Mouse (Mus musculus) forebrain, embryonic 14.5 days (tissue): ENCODE results near the gene Ap5b1. TPM values are rescaled to one million over a fixed set of nuclear protein-coding genes. Genes with fewer than 3 reads are reported as not detected.

Experiments
- ATAC-seq: fragments of 200-750 bp; cut with Nextera tagmentation; 2 replicates; pipeline ENCODE4 v1.8.0; 2017; ENCODE audit warnings: mild to moderate bottlenecking, moderate library complexity
- DNase-seq: peaks from one replicate; pipeline ENCODE4 v3.0.0-alpha.2; 2015; ENCODE audit warnings: low spot score
- H3K27ac ChIP-seq: fragments of 300-500 bp; sonication (generic); 2 replicates; pipeline ENCODE4 v1.5.1; 2014; ENCODE audit warnings: low read depth, mild to moderate bottlenecking, control low read depth, low read length, moderate library complexity
- H3K27me3 ChIP-seq: fragments of 300-500 bp; sonication (generic); replicated peaks from 2 replicates; pipeline ENCODE4 v1.6.1; 2014; ENCODE audit warnings: low read length, control low read depth, mixed read lengths; ENCODE audit not compliant: control insufficient read depth, insufficient read depth
- H3K36me3 ChIP-seq: fragments of 300-500 bp; sonication (generic); 2 replicates; pipeline ENCODE4 v1.6.1; 2014; ENCODE audit warnings: low read length, control low read depth; ENCODE audit not compliant: control insufficient read depth, insufficient read depth
- H3K4me1 ChIP-seq: fragments of 300-500 bp; sonication (generic); 2 replicates; pipeline ENCODE4 v1.6.1; 2014; ENCODE audit warnings: antibody characterized with exemption, low read length, control low read depth; ENCODE audit not compliant: control insufficient read depth, insufficient read depth
- H3K4me2 ChIP-seq: fragments of 300-500 bp; sonication (generic); 2 replicates; pipeline ENCODE4 v1.6.1; 2014; ENCODE audit warnings: mild to moderate bottlenecking, control low read depth, low read length
- H3K4me3 ChIP-seq: fragments of 300-500 bp; sonication (generic); 2 replicates; pipeline ENCODE4 v1.5.1; 2014; ENCODE audit warnings: low read depth, low read length, control low read depth
- H3K9ac ChIP-seq: fragments of 300-500 bp; sonication (generic); 2 replicates; pipeline ENCODE4 v1.6.1; 2014; ENCODE audit warnings: mild to moderate bottlenecking, low read length, control low read depth, moderate library complexity
- H3K9me3 ChIP-seq: fragments of 300-500 bp; sonication (generic); replicated peaks from 2 replicates; pipeline ENCODE4 v1.6.1; 2016; ENCODE audit warnings: low read length, control low read depth, mixed read lengths; ENCODE audit not compliant: control insufficient read depth
- WGBS: fragments of 180-500 bp; shearing (Covaris S2); extraction: QIAGEN DNeasy Blood & Tissue Kit; methylation state at CpG from one replicate; pipeline ENCODE4 v1.1.7; 2014; 5-methylcytosine and 5-hydroxymethylcytosine counted together
- polyA plus RNA-seq: library from polyadenylated mRNA; unstranded; fragments of >200 nt; fragmentation: Nextera tagmentation; extraction: Ambion mirVana; gene quantifications from 2 replicates; pipeline ENCODE4 v1.2.1, GENCODE M21; 2014

The Ap5b1 gene
- polyA plus RNA-seq, 1 experiment from 2014 or later, result 1.6 TPM

GRCm38 (mm10) chr19:5571831-5572230, 4.0 kb downstream of the Ap5b1 start:
- Histone ChIP-seq H3K9ac (no peak overlapping the region), H3K4me1 (peaks cover 4% of the 10 kb centered on the region; the same call in 1 of the 2 replicates), H3K27me3 (no peaks in the 10 kb centered on the region), H3K36me3 (no peaks in the 10 kb centered on the region), H3K9me3 (no peaks in the 10 kb centered on the region), H3K27ac (no peak overlapping the region), H3K4me3 (no peak overlapping the region), H3K4me2 (no peak overlapping the region)
- ATAC-seq, result no peak
- 84% methylated on average over 5 of the region's 5 CpGs for WGBS
- DNase-seq, result no peak

GRCm38 (mm10) chr19:5572331-5573125, 4.7 kb downstream of the Ap5b1 start:
- no peaks in the 10 kb centered on the region for H3K4me1 ChIP-seq
- H3K27me3 ChIP-seq, result no peaks in the 10 kb centered on the region
- H3K9ac ChIP-seq, result no peak overlapping the region
- no peak overlapping the region for H3K4me3 ChIP-seq
- no peak for ATAC-seq
- H3K9me3 ChIP-seq, result no peaks in the 10 kb centered on the region
- no peaks in the 10 kb centered on the region for H3K36me3 ChIP-seq
- H3K27ac ChIP-seq, result no peak overlapping the region
- DNase-seq, result no peak
- no peak overlapping the region for H3K4me2 ChIP-seq
- WGBS, result 88% methylated on average over 19 of the region's 19 CpGs

DNA sequence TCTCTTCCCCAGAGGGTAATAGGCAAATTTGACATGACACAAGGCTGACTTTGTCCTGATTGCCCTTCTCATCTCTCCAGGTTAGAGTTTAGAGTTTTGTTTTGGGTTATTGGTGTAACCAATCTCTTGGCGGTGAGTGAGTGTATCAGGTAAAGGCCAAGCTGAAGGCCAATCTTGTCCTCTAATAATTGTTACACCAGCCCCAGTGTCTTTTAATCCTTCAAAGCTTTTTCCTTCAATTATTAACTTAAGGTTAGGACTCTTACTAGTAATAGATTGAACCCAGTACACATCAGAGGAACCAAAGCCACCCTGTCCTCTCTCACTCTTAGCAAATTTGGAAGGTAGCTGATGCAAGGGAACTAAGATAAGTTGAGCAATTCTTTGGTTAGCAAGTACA, 7.5 kb downstream of the Ap5b1 start:
- ATAC-seq (no peak), DNase-seq (no peak)
- Histone ChIP-seq H3K27ac (no peak overlapping the region), H3K27me3 (no peaks in the 10 kb centered on the region), H3K4me1 (no peaks in the 10 kb centered on the region), H3K9me3 (no peaks in the 10 kb centered on the region), H3K4me2 (no peak overlapping the region), H3K4me3 (no peak overlapping the region), H3K9ac (no peak overlapping the region), H3K36me3 (no peaks in the 10 kb centered on the region)
- WGBS, result 100% methylated on average over 1 of the region's 1 CpGs

- Histone ChIP-seq H3K9ac (no peak overlapping the region), H3K4me2 (no peak overlapping the region), H3K9me3 (no peaks in the 10 kb centered on the region), H3K4me1 (no peaks in the 10 kb centered on the region), H3K27ac (no peak overlapping the region), H3K36me3 (no peaks in the 10 kb centered on the region), H3K27me3 (no peaks in the 10 kb centered on the region), H3K4me3 (no peak overlapping the region)
- 64% methylated on average over 4 of the region's 4 CpGs for WGBS
- DNase-seq (no peak), ATAC-seq (no peak)
Observed at GRCm38 (mm10) chr19:5579971-5580370, 12.1 kb downstream of the Ap5b1 start.

GRCm38 (mm10) chr19:5580776-5581175, 13.0 kb downstream of the Ap5b1 start:
- Histone ChIP-seq H3K4me2 (no peak overlapping the region), H3K27ac (no peak overlapping the region), H3K4me1 (no peaks in the 10 kb centered on the region), H3K4me3 (no peak overlapping the region), H3K9me3 (no peaks in the 10 kb centered on the region), H3K27me3 (no peaks in the 10 kb centered on the region), H3K36me3 (no peaks in the 10 kb centered on the region), H3K9ac (no peak overlapping the region)
- 85% methylated on average over 6 of the region's 6 CpGs for WGBS
- no peak for DNase-seq
- ATAC-seq, result no peak

DNA sequence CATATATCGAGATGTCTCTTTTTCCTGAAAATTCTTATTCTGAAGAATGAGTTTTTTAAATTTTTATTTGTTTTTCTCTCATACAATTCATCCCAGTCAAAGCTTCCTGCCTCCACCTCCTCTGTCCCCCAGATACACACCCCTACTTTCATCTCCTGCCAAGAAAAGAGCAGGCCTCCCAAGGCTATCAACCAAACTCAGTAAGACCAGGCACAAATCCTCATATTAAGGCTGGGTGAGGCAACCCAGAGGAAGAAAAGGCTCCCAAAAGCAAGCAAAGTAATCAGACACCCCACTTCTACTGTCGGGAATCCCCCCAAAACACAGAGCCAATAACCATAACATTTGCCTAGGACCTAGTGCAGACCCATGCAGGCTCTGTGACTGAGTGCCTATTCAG, 14.2 kb downstream of the Ap5b1 start:
- H3K9ac ChIP-seq, result no peak overlapping the region
- H3K36me3 ChIP-seq, result no peaks in the 10 kb centered on the region
- no peak overlapping the region for H3K4me2 ChIP-seq
- 85% methylated on average over 2 of the region's 2 CpGs for WGBS
- H3K27me3 ChIP-seq, result no peaks in the 10 kb centered on the region
- H3K27ac ChIP-seq, result no peak overlapping the region
- no peak overlapping the region for H3K4me3 ChIP-seq
- DNase-seq (no peak), ATAC-seq (no peak)
- no peaks in the 10 kb centered on the region for H3K9me3 ChIP-seq
- H3K4me1 ChIP-seq, result no peaks in the 10 kb centered on the region

DNA sequence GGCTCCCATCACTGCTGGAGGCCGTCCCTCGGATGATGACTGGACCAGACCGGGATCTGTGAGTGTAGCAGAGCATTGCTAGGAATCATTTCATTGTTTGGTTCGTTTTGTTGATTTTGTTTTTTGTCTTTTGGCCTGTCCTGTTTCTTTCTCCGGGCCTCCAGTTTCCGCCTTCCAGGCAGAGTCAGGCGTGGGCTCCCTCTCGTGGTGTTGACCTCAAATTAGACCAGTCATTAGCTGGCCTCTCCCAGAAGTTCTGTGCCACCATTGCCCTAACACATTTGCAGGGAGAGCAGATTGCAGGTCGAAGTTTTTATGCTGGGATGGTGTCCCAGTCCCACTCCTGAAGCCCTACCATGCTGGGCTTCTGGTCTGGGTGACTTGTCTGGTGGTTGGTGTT, 21.3 kb downstream of the Ap5b1 start:
- Histone ChIP-seq H3K4me3 (no peak overlapping the region), H3K36me3 (no peaks in the 10 kb centered on the region), H3K4me1 (no peaks in the 10 kb centered on the region), H3K9ac (no peak overlapping the region), H3K27me3 (no peaks in the 10 kb centered on the region), H3K27ac (no peak overlapping the region), H3K9me3 (no peaks in the 10 kb centered on the region), H3K4me2 (no peak overlapping the region)
- no peak for DNase-seq
- ATAC-seq, result no peak
- 76% methylated on average over 9 of the region's 9 CpGs for WGBS

GRCm38 (mm10) chr19:5591888-5592287, 24.1 kb downstream of the Ap5b1 start:
- WGBS, result 92% methylated on average over 6 of the region's 6 CpGs
- no peaks in the 10 kb centered on the region for H3K27me3 ChIP-seq
- H3K9me3 ChIP-seq, result no peaks in the 10 kb centered on the region
- H3K9ac ChIP-seq, result no peak overlapping the region
- no peaks in the 10 kb centered on the region for H3K4me1 ChIP-seq
- ATAC-seq (no peak), DNase-seq (no peak)
- H3K4me2 ChIP-seq, result no peak overlapping the region
- H3K27ac ChIP-seq, result no peak overlapping the region
- no peak overlapping the region for H3K4me3 ChIP-seq
- H3K36me3 ChIP-seq, result no peaks in the 10 kb centered on the region

DNA sequence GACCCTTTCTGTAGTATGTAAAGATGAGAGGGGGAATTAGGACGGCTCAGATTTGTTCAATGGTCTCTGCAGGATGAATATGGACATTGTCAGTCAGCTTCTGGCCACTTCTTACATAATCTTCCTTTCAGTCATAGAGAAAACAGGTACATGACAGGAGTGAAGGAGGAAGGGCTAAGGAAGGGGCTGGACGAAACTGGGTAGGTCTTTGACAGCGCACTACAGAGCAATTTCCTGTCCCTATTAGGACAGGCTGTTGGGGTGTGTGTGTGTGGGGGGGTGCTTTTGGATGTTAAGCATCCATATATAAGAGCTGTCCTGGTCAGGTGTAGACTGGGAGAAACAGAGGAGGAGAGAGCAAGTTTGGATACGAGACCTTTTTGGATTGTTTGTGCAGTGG, 31.4 kb downstream of the Ap5b1 start:
- peaks cover 11% of the 10 kb centered on the region for H3K4me1 ChIP-seq
- DNase-seq (no peak), ATAC-seq (no peak)
- no peak overlapping the region for H3K4me2 ChIP-seq
- 74% methylated on average over 4 of the region's 4 CpGs for WGBS
- H3K9ac ChIP-seq, result no peak overlapping the region
- H3K36me3 ChIP-seq, result peaks cover 16% of the 10 kb centered on the region
- no peaks in the 10 kb centered on the region for H3K9me3 ChIP-seq
- no peak overlapping the region for H3K4me3 ChIP-seq
- no peak overlapping the region for H3K27ac ChIP-seq
- no peaks in the 10 kb centered on the region for H3K27me3 ChIP-seq
